Mouse (Mus musculus) liver, embryonic 14.5 days (tissue): ENCODE results near the gene Col6a6.

Source experiments
- CTCF ChIP-seq: IDR thresholded peaks from 2 replicates; pipeline ENCODE4 v1.5.1; 2016; ENCODE audit warnings: antibody characterized with exemption, low read depth, control low read depth
- EP300 ChIP-seq: IDR thresholded peaks from 2 replicates; pipeline ENCODE4 v1.6.1; 2016; ENCODE audit warnings: antibody characterized with exemption, low read depth

GRCm38 (mm10) chr9:105774321-105774720 lies 53.6 kb downstream of the Col6a6 start:
- TF ChIP-seq CTCF (no peak), EP300 (no peak)
